Mouse (Mus musculus) thymus, postnatal 36 days (tissue): Measurements from ENCODE around the gene Wt1.

Experiments
- DNase-seq, 2 experiments: peaks; one replicate each; pipeline ENCODE4 v3.0.0; 2022; ENCODE audit warnings: mixed read lengths in 2 of 2

Wt1 gene

DNA sequence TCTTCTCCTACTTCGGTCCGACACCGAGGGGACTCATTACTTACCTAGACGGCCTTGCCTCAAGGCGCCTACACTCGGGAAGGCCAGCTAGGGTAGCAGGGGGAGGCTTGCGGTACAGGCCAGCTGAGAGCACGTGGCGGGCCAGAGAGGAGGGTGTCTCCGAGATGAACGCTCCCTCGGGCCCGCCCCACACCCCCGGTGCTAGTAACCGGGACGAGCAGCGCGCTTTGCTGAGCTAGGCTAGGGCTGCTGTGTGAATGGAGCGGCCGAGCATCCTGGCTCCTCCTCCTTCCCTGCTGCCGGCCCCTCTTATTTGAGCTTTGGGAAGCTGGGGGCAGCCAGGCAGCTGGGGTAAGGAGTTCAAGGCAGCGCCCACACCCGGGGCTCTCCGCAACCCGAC lies at the start of gene Wt1:
Wt1 (plus strand) TSS at position 251 of the 400 bp plus-strand sequence.
- DNase-seq = no peak

DNA sequence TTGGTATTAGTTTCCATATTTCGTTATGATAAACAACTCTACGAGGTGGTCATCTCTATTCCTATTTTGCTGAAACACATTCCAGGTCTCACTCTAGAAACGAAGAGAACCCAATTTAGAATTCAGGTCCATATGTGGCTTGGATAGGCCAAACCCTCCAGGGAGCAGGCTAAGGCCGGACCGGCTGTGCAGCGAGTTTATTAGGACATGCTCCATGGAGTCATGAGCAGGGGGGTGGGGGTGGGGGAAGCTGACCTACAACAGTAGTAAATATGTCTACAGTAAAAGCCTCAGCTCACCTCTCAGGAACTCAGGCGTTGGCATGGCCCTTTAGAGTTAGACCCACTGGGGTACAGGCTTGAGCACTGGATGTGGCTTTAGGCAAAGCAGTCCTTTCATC lies 49.2 kb upstream of the Wt1 start:
- no peak for DNase-seq

GRCm38 (mm10) chr2:105082256-105082790 lies 44.0 kb upstream of the Wt1 start:
- DNase-seq = no peak

DNA sequence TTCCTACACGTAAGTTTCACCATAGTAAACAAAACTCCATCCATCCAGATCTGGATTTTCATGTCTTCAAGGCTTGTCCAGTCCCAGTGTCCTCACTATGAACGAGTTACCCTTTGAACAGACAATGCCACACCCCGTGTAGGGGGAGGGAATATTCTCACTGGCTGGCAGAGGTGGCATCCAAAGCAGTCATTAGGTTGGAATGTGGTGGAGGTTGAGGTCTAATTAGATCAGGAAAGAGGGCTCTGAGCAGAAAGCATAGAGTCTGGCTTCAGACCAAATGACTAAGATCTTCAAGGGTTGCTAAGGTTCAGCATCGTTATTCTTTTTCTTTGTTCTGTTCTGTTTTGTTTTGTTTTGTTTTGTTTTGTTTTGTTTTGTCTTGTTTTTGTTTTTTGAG lies 42.3 kb upstream of the Wt1 start:
- DNase-seq = no peak

- DNase-seq = no peak
Observed at GRCm38 (mm10) chr2:105086081-105086480, 40.2 kb upstream of the Wt1 start.

DNA sequence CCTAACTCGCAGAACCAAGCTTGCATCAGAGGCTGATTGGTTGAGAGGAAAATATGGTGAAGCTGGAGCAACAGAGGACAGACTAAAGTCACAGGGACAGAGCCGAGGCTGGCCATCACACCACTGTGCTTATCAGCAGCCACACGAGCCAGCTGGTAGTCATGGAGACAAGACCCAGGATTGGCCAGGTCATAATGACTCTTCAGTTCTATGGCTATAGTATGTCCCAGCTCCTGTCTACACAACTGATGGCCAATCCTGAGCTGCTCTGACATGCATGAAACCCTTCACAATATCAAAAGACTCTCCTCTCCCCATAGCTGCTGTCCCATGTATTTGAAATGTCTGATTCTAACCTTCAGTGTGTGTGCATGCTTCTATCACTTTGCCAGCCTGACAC lies 38.3 kb upstream of the Wt1 start:
- no peak for DNase-seq

DNA sequence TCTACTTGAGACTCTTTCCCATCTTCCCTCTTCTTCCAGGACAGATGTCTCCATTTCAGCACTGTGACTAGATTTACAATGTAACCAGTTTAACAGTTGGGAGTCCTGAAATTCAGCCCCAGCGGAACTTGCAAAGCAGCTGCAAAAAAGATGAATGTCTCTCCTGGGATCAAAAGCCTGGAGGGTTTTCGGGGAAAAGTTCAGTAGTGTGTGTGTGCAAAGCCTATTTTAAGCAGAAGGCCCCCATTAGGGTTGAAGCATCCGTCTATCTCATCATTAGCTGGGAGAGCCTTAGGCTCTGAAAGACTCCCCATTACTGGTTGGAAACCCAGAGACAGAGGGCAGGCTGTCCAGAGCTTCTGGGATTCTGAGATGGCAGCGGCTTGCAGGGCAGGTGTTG lies 37.2 kb upstream of the Wt1 start:
- no peak for DNase-seq

GRCm38 (mm10) chr2:105089581-105090508 lies 36.5 kb upstream of the Wt1 start:
- DNase-seq = no peak

DNA sequence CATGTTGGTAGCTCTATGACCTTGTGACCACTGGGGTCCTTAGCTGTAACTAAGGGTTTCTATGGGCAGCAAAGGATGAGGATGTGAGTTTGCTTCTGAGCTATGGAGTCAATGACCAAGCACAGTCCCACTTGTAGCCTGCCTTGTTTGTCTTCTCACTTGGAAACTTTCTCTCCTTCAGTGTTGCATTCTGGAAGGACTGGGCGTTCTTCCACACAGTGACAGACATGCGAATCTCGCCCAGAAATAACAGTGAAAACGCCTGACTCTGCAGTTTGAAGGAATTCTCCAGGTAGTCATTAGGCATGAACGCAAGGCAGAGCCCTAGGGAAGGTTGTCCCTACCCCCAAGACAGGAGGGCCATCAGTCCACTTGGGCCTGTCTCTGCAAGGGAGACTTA lies 35.3 kb upstream of the Wt1 start:
- DNase-seq = no peak

DNA sequence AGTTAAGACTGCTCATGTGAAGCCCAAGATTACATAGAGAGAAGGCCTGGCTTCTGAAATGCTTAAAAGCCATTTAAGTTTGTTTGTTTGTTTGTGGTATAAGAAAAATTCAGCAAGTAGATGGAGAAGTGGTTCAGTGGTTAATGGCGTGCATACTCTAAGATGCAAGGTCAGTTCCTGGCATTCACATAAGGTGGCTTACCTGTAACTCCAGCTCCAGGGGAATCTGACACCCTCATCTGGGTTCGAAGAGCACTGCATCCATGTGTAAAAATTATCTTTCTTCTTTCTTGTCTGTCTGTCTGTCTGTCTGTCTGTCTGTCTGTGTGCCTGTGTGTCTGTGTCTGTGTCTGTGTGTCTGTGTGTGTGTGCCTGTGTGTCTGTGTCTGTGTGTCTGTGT lies 34.6 kb upstream of the Wt1 start, which contains the start of gene Gm11060:
Gm11060 (plus strand) TSS at position 301 of the 400 bp plus-strand sequence.
- no peak for DNase-seq

GRCm38 (mm10) chr2:105097294-105097953 lies 28.9 kb upstream of the Wt1 start:
- DNase-seq = no peak

- no peak for DNase-seq
Observed at GRCm38 (mm10) chr2:105099410-105099809, 26.9 kb upstream of the Wt1 start.

- DNase-seq = no peak
Observed at GRCm38 (mm10) chr2:105100541-105100940, 25.8 kb upstream of the Wt1 start.

- no peak for DNase-seq
Observed at GRCm38 (mm10) chr2:105108703-105109158, 17.6 kb upstream of the Wt1 start.

DNA sequence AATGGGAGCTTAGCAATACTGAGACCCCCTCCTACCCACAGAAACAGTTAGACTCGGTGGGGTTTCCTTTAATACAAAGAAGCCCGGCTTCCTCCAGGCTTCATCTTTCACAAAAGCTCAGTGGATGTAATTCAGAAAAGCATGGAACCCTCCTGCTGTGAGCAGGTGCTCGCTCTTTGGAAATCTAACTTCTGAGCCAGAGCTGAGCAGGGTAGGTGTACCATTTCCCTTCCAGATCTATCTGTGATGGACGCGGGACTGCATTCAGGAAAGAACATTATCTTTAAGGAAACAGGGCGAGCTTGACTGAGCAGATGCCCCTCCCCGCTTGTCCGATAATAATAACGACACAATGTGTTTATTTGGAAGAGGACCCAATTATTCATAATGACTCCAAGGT lies 12.3 kb upstream of the Wt1 start:
- no peak for DNase-seq

GRCm38 (mm10) chr2:105117669-105118068 lies 8.7 kb upstream of the Wt1 start:
- no peak for DNase-seq

GRCm38 (mm10) chr2:105122216-105122615 lies 4.1 kb upstream of the Wt1 start:
- no peak for DNase-seq

DNA sequence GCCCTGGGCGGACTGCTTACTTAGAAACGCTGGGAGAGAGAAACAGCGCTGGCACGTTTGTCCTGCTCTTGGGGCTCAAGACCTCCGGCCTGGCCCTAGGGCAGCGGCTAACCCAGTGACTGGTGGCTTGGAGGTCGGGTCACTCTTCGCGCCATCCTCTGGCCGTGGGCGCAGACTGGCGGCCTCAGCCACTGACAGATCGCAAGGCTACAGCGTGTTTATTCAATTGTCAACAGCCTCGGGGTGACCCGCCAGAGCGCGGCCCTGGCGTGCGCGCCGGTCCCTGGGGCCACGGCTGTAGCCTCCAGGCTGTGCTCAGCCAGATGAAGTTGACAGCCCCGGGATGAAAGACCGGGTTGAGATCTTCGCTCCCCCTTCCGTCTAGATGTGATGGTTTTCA lies 3.4 kb upstream of the Wt1 start:
- no peak for DNase-seq

DNA sequence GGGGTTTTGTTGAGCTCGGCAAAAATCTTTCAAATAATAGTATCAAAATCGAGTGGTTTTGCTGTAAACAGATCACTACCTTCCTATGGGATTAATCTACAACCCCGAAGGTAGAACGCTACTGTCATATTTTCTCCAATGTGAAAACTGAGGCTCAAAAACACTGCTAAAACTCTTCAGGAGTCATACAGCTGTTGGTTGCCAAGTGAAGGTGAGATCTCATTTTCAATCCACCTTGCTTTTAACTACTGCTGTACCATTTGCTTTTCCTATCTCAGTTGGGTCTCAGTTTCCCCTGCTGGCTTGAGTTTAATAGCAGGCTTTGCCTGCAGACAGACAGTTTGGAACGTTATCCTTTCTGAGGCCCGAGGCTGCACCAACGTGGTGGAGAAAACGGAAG lies 2.9 kb upstream of the Wt1 start:
- DNase-seq = no peak

DNA sequence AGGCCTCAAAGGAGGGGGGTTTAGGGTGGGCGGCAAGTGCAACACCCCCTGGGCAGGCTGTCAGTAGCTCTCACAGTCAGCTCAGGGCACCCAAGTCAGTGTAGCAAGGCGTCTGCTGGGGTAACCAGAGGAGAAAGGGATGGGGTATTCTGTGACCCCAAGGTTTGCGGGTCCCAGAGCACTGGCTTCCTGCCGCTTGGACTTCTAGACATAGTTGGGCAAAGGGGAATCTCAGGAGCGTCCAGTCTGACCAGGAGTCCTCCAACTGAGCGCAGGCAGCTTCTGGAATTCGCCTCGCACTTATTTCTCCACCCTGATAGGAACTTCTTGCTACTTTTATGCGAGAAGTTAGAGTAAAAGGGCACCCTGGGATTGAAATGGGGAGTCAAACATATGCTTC lies 2.4 kb upstream of the Wt1 start:
- no peak for DNase-seq

DNA sequence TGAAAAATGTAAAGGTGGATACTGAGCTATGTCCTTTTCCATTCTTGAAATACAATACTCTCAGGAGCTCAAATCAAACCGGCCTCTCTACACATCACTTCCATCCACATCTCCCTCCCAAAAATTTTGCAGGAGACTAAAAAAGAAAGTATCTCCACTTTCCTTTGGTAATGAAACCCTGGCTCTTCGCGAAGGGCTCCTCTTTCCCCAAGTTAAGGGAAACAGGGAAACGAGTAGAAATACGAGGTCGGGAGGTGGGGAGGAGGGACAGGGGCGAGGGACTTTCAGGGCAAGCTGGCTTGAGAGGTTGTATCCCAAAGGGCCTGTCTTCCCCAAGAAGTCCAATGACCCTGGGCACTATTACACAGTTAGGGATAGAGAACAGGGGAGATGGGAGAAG lies 1.9 kb upstream of the Wt1 start:
- no peak for DNase-seq

- no peak for DNase-seq
Observed at GRCm38 (mm10) chr2:105125205-105125604, 1.1 kb upstream of the Wt1 start.

DNA sequence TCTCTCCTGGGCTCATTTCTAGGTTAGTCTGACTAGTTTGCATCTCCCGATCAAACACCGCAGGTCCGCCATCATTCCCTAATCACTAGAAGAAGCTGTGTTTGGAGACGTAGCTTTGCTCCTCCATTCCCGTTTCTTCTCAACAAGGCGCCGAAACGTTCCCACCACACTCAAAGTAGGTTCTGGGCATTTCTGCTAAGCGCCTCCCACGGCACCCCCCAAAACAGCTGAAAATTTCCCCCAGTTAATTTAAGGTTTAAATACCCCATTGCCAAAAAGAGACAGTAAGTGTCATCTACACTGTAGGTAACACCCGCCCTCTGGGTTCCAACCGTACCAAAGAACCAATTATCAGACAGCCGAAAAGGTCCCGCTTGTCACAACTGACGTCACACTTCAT lies 688 bp upstream of the Wt1 start:
- DNase-seq = no peak
